Mouse (Mus musculus) lung, embryonic 15.5 days (tissue): ENCODE measurements around the gene Kdm4b. TPM values are rescaled to one million over a fixed set of nuclear protein-coding genes. Genes with fewer than 3 reads are reported as not detected.

ENCODE experiments used
- ATAC-seq: fragments of 200-750 bp; cut with Nextera tagmentation; 2 replicates; pipeline ENCODE4 v1.8.0; 2017; ENCODE audit warnings: moderate number of reproducible peaks, borderline replicate concordance; ENCODE audit not compliant: low FRiP score, low TSS enrichment; ENCODE audit errors: extremely low read depth
- H3K27ac ChIP-seq: fragments of 300-500 bp; sonication (generic); 2 replicates; pipeline ENCODE4 v1.5.1; 2015; ENCODE audit warnings: moderate library complexity, mild to moderate bottlenecking, inconsistent platforms
- H3K27me3 ChIP-seq: fragments of 300-500 bp; sonication (generic); 2 replicates; pipeline ENCODE4 v1.6.1; 2015; ENCODE audit warnings: inconsistent platforms
- H3K36me3 ChIP-seq: fragments of 300-500 bp; sonication (generic); 2 replicates; pipeline ENCODE4 v1.6.1; 2015; ENCODE audit warnings: inconsistent platforms
- H3K4me1 ChIP-seq: fragments of 300-500 bp; sonication (generic); 2 replicates; pipeline ENCODE4 v1.6.1; 2015; ENCODE audit warnings: inconsistent platforms
- H3K4me2 ChIP-seq: fragments of 300-500 bp; sonication (generic); 2 replicates; pipeline ENCODE4 v1.6.1; 2015; ENCODE audit warnings: inconsistent platforms, mild to moderate bottlenecking, moderate library complexity
- H3K4me3 ChIP-seq: fragments of 300-500 bp; sonication (generic); 2 replicates; pipeline ENCODE4 v1.5.1; 2015; ENCODE audit warnings: mild to moderate bottlenecking, inconsistent platforms
- H3K9ac ChIP-seq: fragments of 300-500 bp; sonication (generic); 2 replicates; pipeline ENCODE4 v1.6.1; 2015; ENCODE audit warnings: inconsistent platforms
- H3K9me3 ChIP-seq: fragments of 300-500 bp; sonication (generic); 2 replicates; pipeline ENCODE4 v1.6.1; 2016; ENCODE audit warnings: inconsistent platforms
- WGBS: fragments of 180-500 bp; shearing (Covaris S2); methylation state at CpG from one replicate; pipeline ENCODE4 v1.1.7; 2015; 5-methylcytosine and 5-hydroxymethylcytosine counted together
- polyA plus RNA-seq: library from polyadenylated mRNA; unstranded; fragments of >200 nt; fragmentation: Nextera tagmentation; extraction: Ambion mirVana; gene quantifications from 2 replicates; pipeline ENCODE4 v1.2.1, GENCODE M21; 2015

The Kdm4b gene
- polyA plus RNA-seq, 1 experiment from 2014 or later, result 33.7 TPM

GRCm38 (mm10) chr17:56359183-56359725 lies 33.4 kb downstream of the Kdm4b start:
- H3K27me3 ChIP-seq, result no peaks in the 10 kb centered on the region
- H3K36me3 ChIP-seq, result peaks cover 35% of the 10 kb centered on the region

DNA sequence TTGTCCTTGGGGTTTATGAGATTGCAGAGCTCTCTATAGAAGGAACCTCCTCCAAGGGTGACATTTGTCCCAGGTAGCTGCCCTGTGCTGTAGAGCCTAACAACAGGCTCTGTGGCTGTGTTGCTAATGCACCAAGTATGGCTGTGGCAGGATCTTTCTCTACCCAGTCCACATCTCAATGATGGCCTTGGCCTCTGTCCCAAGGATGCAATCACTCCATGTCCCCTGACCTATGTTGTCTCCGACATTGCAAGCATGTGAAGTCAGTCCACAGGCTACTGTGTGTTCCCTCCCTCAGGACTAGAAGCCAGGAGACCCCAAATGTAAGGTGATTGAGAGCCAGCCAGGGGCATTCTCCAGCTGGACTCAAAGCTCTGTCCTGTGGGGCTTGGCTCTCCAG lies 34.0 kb downstream of the Kdm4b start:
- no peak for ATAC-seq
- no peaks in the 10 kb centered on the region for H3K9me3 ChIP-seq
- no peak overlapping the region for H3K4me3 ChIP-seq
- no peak overlapping the region for H3K9ac ChIP-seq
- H3K4me2 ChIP-seq, result no peak overlapping the region
- WGBS, result 77% methylated on average over 1 of the region's 1 CpGs
- H3K4me1 ChIP-seq, result no peaks in the 10 kb centered on the region
- H3K27me3 ChIP-seq, result no peaks in the 10 kb centered on the region
- H3K27ac ChIP-seq, result no peak overlapping the region
- peaks cover 33% of the 10 kb centered on the region for H3K36me3 ChIP-seq

More at GRCm38 (mm10) chr17:56359183-56359725, 33.4 kb downstream of the Kdm4b start:
- Histone ChIP-seq H3K27ac (no peak overlapping the region), H3K9ac (no peak overlapping the region), H3K4me2 (no peak overlapping the region), H3K4me1 (no peaks in the 10 kb centered on the region), H3K4me3 (no peak overlapping the region), H3K9me3 (no peaks in the 10 kb centered on the region)
- WGBS, result 80% methylated on average over 3 of the region's 3 CpGs
- ATAC-seq, result no peak

DNA sequence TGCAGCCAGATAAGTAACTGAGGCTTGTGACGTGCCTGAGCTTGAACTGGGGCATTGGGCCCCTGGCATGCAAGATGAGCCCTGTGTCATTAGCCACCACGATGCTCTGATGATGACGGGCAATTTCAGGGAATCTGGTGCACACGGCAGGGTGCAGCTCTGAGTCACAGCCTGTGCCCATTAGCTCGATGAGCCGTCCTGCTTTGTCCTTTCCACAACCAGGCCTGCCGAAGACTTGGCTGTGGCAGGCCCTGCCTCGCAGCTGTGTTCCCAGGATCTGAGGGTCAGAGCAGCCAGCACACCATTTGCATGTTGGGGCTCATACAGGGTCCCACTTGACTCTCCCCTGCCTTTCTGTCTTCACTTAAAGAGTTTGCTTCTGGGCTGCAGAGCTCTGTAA lies 34.6 kb downstream of the Kdm4b start:
- 79% methylated on average over 8 of the region's 8 CpGs for WGBS
- no peak overlapping the region for H3K9ac ChIP-seq
- H3K4me1 ChIP-seq, result peaks cover 3% of the 10 kb centered on the region; the same call in 1 of the 2 replicates
- no peak for ATAC-seq
- no peaks in the 10 kb centered on the region for H3K27me3 ChIP-seq
- no peaks in the 10 kb centered on the region for H3K9me3 ChIP-seq
- H3K36me3 ChIP-seq, result peaks cover 27% of the 10 kb centered on the region
- no peak overlapping the region for H3K27ac ChIP-seq
- no peak overlapping the region for H3K4me3 ChIP-seq
- no peak overlapping the region for H3K4me2 ChIP-seq

DNA sequence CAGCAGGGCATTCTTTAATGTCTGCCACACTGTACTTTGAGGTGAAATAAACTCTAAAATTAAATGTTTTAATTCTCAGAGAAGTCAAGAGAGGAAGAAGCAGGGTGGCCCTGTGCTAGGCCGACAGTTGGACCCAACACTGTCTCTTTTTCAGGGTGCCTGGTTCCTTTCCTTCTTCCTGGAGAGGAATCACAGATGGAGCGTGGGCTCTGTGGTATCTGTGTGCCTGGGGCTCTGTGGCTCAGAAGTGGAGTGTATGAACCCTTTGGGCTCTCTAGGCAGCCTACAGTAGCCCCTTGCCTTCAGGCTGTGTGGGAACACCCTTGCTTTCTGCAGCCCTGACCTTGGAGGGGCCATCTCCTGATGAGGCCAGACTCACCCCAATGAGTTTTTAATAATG lies 35.7 kb downstream of the Kdm4b start:
- Histone ChIP-seq H3K9ac (no peak overlapping the region), H3K4me1 (peaks cover 10% of the 10 kb centered on the region; the same call in 1 of the 2 replicates), H3K4me3 (no peak overlapping the region), H3K9me3 (no peaks in the 10 kb centered on the region), H3K27me3 (no peaks in the 10 kb centered on the region), H3K27ac (no peak overlapping the region), H3K36me3 (peaks cover 18% of the 10 kb centered on the region; the same call in 1 of the 2 replicates), H3K4me2 (no peak overlapping the region)
- 79% methylated on average over 2 of the region's 2 CpGs for WGBS
- no peak for ATAC-seq

- ATAC-seq, result peak; percentile 40; the same call in 1 of the 2 replicates
- Histone ChIP-seq H3K27me3 (no peaks in the 10 kb centered on the region), H3K27ac (peak overlapping the region; percentile 58), H3K9ac (no peak overlapping the region), H3K4me1 (peaks cover 13% of the 10 kb centered on the region; the same call in 1 of the 2 replicates), H3K9me3 (no peaks in the 10 kb centered on the region), H3K36me3 (peaks cover 19% of the 10 kb centered on the region; the same call in 1 of the 2 replicates), H3K4me2 (no peak overlapping the region), H3K4me3 (no peak overlapping the region)
- 43% methylated on average over 7 of the region's 7 CpGs for WGBS
These were observed 40.2 kb downstream of the Kdm4b start for GRCm38 (mm10) chr17:56365791-56366673.

GRCm38 (mm10) chr17:56368291-56368790 lies 42.5 kb downstream of the Kdm4b start:
- no peak overlapping the region for H3K4me3 ChIP-seq
- H3K9ac ChIP-seq, result no peak overlapping the region
- no peak for ATAC-seq
- peaks cover 13% of the 10 kb centered on the region; the same call in 1 of the 2 replicates for H3K4me1 ChIP-seq
- peaks cover 20% of the 10 kb centered on the region; the same call in 1 of the 2 replicates for H3K36me3 ChIP-seq
- 86% methylated on average over 6 of the region's 6 CpGs for WGBS
- no peak overlapping the region for H3K4me2 ChIP-seq
- no peaks in the 10 kb centered on the region for H3K9me3 ChIP-seq
- H3K27ac ChIP-seq, result no peak overlapping the region
- no peaks in the 10 kb centered on the region for H3K27me3 ChIP-seq

- no peak overlapping the region for H3K9ac ChIP-seq
- WGBS, result 90% methylated on average over 3 of the region's 3 CpGs
- no peaks in the 10 kb centered on the region for H3K9me3 ChIP-seq
- no peak overlapping the region for H3K4me3 ChIP-seq
- no peak overlapping the region for H3K4me2 ChIP-seq
- H3K4me1 ChIP-seq, result peaks cover 13% of the 10 kb centered on the region; the same call in 1 of the 2 replicates
- H3K36me3 ChIP-seq, result peaks cover 25% of the 10 kb centered on the region; the same call in 1 of the 2 replicates
- no peak for ATAC-seq
- H3K27ac ChIP-seq, result no peak overlapping the region
- no peaks in the 10 kb centered on the region for H3K27me3 ChIP-seq
These were observed 44.2 kb downstream of the Kdm4b start for GRCm38 (mm10) chr17:56370090-56370489.

DNA sequence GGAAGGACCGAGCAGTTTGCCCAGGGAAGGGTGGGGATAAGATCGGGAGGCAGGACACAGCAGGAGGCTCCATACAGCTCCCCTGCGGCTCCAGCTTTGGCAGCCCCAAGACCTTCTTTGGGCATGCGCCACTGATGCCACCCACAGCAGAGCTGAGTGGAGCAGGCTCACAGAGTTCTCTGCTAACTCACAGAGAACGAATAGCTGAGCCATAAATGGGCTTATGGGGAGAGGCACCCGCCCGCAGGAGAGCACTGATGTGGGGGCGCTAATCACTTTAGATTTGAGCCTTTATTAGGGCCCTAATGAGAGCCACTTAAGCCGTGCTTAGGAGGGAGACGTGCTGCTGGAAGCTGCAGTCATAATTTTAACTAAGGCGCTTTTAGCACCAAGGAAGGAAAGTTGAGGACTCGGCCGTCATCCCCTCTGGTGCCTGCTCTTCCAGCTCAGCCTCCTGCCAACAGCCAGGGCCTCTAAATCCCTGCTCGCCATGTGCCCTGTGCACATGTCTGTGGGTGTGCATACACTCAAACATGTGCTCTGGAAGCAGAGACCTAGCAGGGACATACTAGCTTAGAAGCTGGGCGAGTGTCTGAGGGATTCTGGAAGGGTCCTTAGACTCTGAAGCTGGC lies 45.3 kb downstream of the Kdm4b start:
- WGBS, result 87% methylated on average over 15 of the region's 15 CpGs
- Histone ChIP-seq H3K4me3 (no peak overlapping the region), H3K9ac (no peak overlapping the region), H3K9me3 (no peaks in the 10 kb centered on the region), H3K4me2 (no peak overlapping the region), H3K36me3 (peaks cover 31% of the 10 kb centered on the region; the same call in 1 of the 2 replicates), H3K27ac (no peak overlapping the region), H3K27me3 (no peaks in the 10 kb centered on the region), H3K4me1 (0 out of 2 replicates have a peak, but pooled peaks cover 6% of the 10 kb centered on the region)
- no peak for ATAC-seq

- no peak overlapping the region for H3K4me2 ChIP-seq
- peaks cover 38% of the 10 kb centered on the region; the same call in 1 of the 2 replicates for H3K36me3 ChIP-seq
- no peaks in the 10 kb centered on the region for H3K9me3 ChIP-seq
- no peak overlapping the region for H3K4me3 ChIP-seq
- no peaks in the 10 kb centered on the region for H3K4me1 ChIP-seq
- H3K27me3 ChIP-seq, result no peaks in the 10 kb centered on the region
- WGBS, result 74% methylated on average over 4 of the region's 4 CpGs
- H3K9ac ChIP-seq, result no peak overlapping the region
- no peak overlapping the region for H3K27ac ChIP-seq
- no peak for ATAC-seq
These were observed 46.2 kb downstream of the Kdm4b start for GRCm38 (mm10) chr17:56372109-56372508.

GRCm38 (mm10) chr17:56373136-56374034 lies 47.5 kb downstream of the Kdm4b start:
- Histone ChIP-seq H3K27ac (no peak overlapping the region), H3K9me3 (no peaks in the 10 kb centered on the region), H3K36me3 (peaks cover 41% of the 10 kb centered on the region), H3K27me3 (no peaks in the 10 kb centered on the region), H3K4me1 (no peaks in the 10 kb centered on the region), H3K9ac (no peak overlapping the region), H3K4me2 (no peak overlapping the region), H3K4me3 (no peak overlapping the region)
- 65% methylated on average over 17 of the region's 17 CpGs for WGBS
- no peak for ATAC-seq

- no peaks in the 10 kb centered on the region for H3K9me3 ChIP-seq
- ATAC-seq, result no peak
- peaks cover 34% of the 10 kb centered on the region for H3K36me3 ChIP-seq
These were observed 49.0 kb downstream of the Kdm4b start for GRCm38 (mm10) chr17:56374851-56375250.

More at GRCm38 (mm10) chr17:56374851-56375250, 49.0 kb downstream of the Kdm4b start:
- Histone ChIP-seq H3K9ac (no peak overlapping the region), H3K4me1 (no peaks in the 10 kb centered on the region), H3K4me2 (no peak overlapping the region), H3K27me3 (no peaks in the 10 kb centered on the region), H3K4me3 (no peak overlapping the region), H3K27ac (no peak overlapping the region)
- WGBS, result 83% methylated on average over 1 of the region's 1 CpGs
